Mouse (Mus musculus) naive thymus-derived CD4-positive, alpha-beta T cell, adult 2 months (primary cell): Measurements from ENCODE around the gene Tppp2.

Experiments used
- DNase-seq: peaks from one replicate; pipeline ENCODE4 v3.0.0-alpha.2; 2011; ENCODE audit warnings: low read depth

Gene Tppp2

GRCm38 (mm10) chr14:51918125-51918524 lies at the start of gene Tppp2:
Gene Tppp2 (plus strand): TSS chr14:51918425.
- no peak for DNase-seq

GRCm38 (mm10) chr14:51870756-51871155 lies 47.5 kb upstream of the Tppp2 start:
- no peak for DNase-seq

- no peak for DNase-seq
Measured at GRCm38 (mm10) chr14:51871741-51872140, 46.5 kb upstream of the Tppp2 start.

- DNase-seq: no peak
Measured at GRCm38 (mm10) chr14:51877517-51877916, 40.7 kb upstream of the Tppp2 start.

- DNase-seq: peak; percentile 97
Measured at GRCm38 (mm10) chr14:51883527-51884030, 34.6 kb upstream of the Tppp2 start.

- peak; percentile 68 for DNase-seq
Measured at GRCm38 (mm10) chr14:51884031-51884544, 34.1 kb upstream of the Tppp2 start.

- peak; percentile 99 for DNase-seq
Measured at GRCm38 (mm10) chr14:51884598-51885331, 33.5 kb upstream of the Tppp2 start, which contains the start of gene Mettl17. Gene Mettl17 (plus strand): TSS chr14:51884842.

- DNase-seq: no peak
Measured at GRCm38 (mm10) chr14:51886051-51886450, 32.2 kb upstream of the Tppp2 start.

GRCm38 (mm10) chr14:51889833-51890232 lies 28.4 kb upstream of the Tppp2 start:
- no peak for DNase-seq

GRCm38 (mm10) chr14:51892191-51892939 lies 25.9 kb upstream of the Tppp2 start, which contains the start of gene Slc39a2:
Gene Slc39a2 (plus strand): TSS chr14:51892889.
- no peak for DNase-seq

GRCm38 (mm10) chr14:51893094-51893794 lies 25.0 kb upstream of the Tppp2 start:
- no peak for DNase-seq

- no peak for DNase-seq
Measured at GRCm38 (mm10) chr14:51893809-51894208, 24.4 kb upstream of the Tppp2 start.

GRCm38 (mm10) chr14:51895071-51895470 lies 23.2 kb upstream of the Tppp2 start:
- DNase-seq: no peak

- DNase-seq: no peak
Measured at GRCm38 (mm10) chr14:51896019-51896418, 22.2 kb upstream of the Tppp2 start.

GRCm38 (mm10) chr14:51896539-51897170 lies 21.6 kb upstream of the Tppp2 start:
- DNase-seq: no peak

- no peak for DNase-seq
Measured at GRCm38 (mm10) chr14:51899351-51899750, 18.9 kb upstream of the Tppp2 start.

- peak; percentile 85 for DNase-seq
Measured at GRCm38 (mm10) chr14:51902806-51903710, 15.2 kb upstream of the Tppp2 start.

- DNase-seq: no peak
Measured at GRCm38 (mm10) chr14:51903782-51904181, 14.4 kb upstream of the Tppp2 start.

- DNase-seq: peak; percentile 46
Measured at GRCm38 (mm10) chr14:51904706-51905105, 13.5 kb upstream of the Tppp2 start.

- no peak for DNase-seq
Measured at GRCm38 (mm10) chr14:51906102-51906501, 12.1 kb upstream of the Tppp2 start.

- no peak for DNase-seq
Measured at GRCm38 (mm10) chr14:51911301-51911700, 6.9 kb upstream of the Tppp2 start.
